Mouse (Mus musculus) thymus, adult 2 months (tissue): Measurements from ENCODE around the gene Fgfr2. TPM values are rescaled to one million over a fixed set of nuclear protein-coding genes. Genes with fewer than 3 reads are reported as not detected.

ENCODE experiments used
- DNase-seq: peaks from one replicate; pipeline ENCODE4 v3.0.0; 2021
- H3K27ac ChIP-seq: fragments of 200-500 bp; 2 replicates; pipeline ENCODE4 v1.5.1; 2012; ENCODE audit warnings: low read length, control low read depth; ENCODE audit not compliant: control insufficient read depth, insufficient read depth
- H3K27me3 ChIP-seq: fragments of 200-500 bp; 2 replicates; pipeline ENCODE4 v1.6.1; 2012; ENCODE audit warnings: mild to moderate bottlenecking, low read length, moderate library complexity, mixed read lengths; ENCODE audit not compliant: control insufficient read depth, insufficient read depth
- H3K36me3 ChIP-seq: fragments of 200-500 bp; 2 replicates; pipeline ENCODE4 v1.6.1; 2012; ENCODE audit warnings: mild to moderate bottlenecking, low read length, moderate library complexity; ENCODE audit not compliant: control insufficient read depth, insufficient read depth
- H3K4me1 ChIP-seq: fragments of 200-500 bp; replicated peaks from 2 replicates; pipeline ENCODE4 v1.6.1; 2012; ENCODE audit warnings: low read length; ENCODE audit not compliant: control insufficient read depth, insufficient read depth
- H3K4me3 ChIP-seq: fragments of 200-500 bp; 2 replicates; pipeline ENCODE4 v1.5.1; 2012; ENCODE audit warnings: mild to moderate bottlenecking, low read length, control low read depth, moderate library complexity; ENCODE audit not compliant: control insufficient read depth, insufficient read depth
- CTCF ChIP-seq: fragments of 200-500 bp; IDR thresholded peaks from 2 replicates; pipeline ENCODE4 v1.5.1; 2012; ENCODE audit warnings: mild to moderate bottlenecking, control low read depth, low read length, moderate library complexity, borderline replicate concordance; ENCODE audit not compliant: control insufficient read depth, poor library complexity, insufficient read depth; ENCODE audit errors: extremely low read depth
- POLR2A ChIP-seq: fragments of 200-500 bp; IDR thresholded peaks from 2 replicates; pipeline ENCODE4 v1.6.1; 2012; ENCODE audit warnings: mild to moderate bottlenecking, low read length, control low read depth, moderate library complexity; ENCODE audit not compliant: control insufficient read depth, poor library complexity, insufficient read depth; ENCODE audit errors: extremely low read depth
- WGBS: fragments of 180-500 bp; shearing (Covaris S2); methylation state at CpG from one replicate; pipeline ENCODE4 v1.1.7; 2018; 5-methylcytosine and 5-hydroxymethylcytosine counted together
- polyA plus RNA-seq: library from polyadenylated mRNA; depleted of rRNA; stranded (reverse); fragments of >200 nt; gene quantifications from 2 replicates; pipeline ENCODE4 v1.2.3, GENCODE M21; 2012

Fgfr2 gene
- polyA plus RNA-seq, 1 experiment = 12.1 TPM

- H3K4me1 ChIP-seq = peaks cover 19% of the 10 kb centered on the region
- DNase-seq = no peak
- H3K4me3 ChIP-seq = no peak overlapping the region
- H3K27ac ChIP-seq = no peak overlapping the region
- TF ChIP-seq POLR2A = no peak
- TF ChIP-seq CTCF = no peak
- H3K36me3 ChIP-seq = no peaks in the 10 kb centered on the region
- 92% methylated on average over 14 of the region's 14 CpGs for WGBS
- no peaks in the 10 kb centered on the region for H3K27me3 ChIP-seq
Measured at GRCm38 (mm10) chr7:132339041-132339839, 783.9 kb downstream of the Fgfr2 start.

GRCm38 (mm10) chr7:132338350-132338749 is 784.8 kb downstream of the Fgfr2 start:
- Histone ChIP-seq H3K4me3 (no peak overlapping the region), H3K36me3 (no peaks in the 10 kb centered on the region), H3K27me3 (no peaks in the 10 kb centered on the region), H3K27ac (no peak overlapping the region), H3K4me1 (peaks cover 23% of the 10 kb centered on the region)
- TF ChIP-seq POLR2A = no peak
- TF ChIP-seq CTCF = no peak
- 91% methylated on average over 6 of the region's 6 CpGs for WGBS
- DNase-seq = no peak

- DNase-seq = no peak
- Histone ChIP-seq H3K4me3 (no peak overlapping the region), H3K27ac (no peak overlapping the region), H3K36me3 (no peaks in the 10 kb centered on the region), H3K27me3 (no peaks in the 10 kb centered on the region), H3K4me1 (peaks cover 23% of the 10 kb centered on the region)
- TF ChIP-seq POLR2A = no peak
- TF ChIP-seq CTCF = no peak
- WGBS = 95% methylated on average over 11 of the region's 11 CpGs
Measured at GRCm38 (mm10) chr7:132337268-132337917, 785.8 kb downstream of the Fgfr2 start.

- H3K4me3 ChIP-seq = no peak overlapping the region
- DNase-seq = no peak
- WGBS = 17% methylated on average over 3 of the region's 3 CpGs
- H3K27me3 ChIP-seq = no peaks in the 10 kb centered on the region
- H3K36me3 ChIP-seq = no peaks in the 10 kb centered on the region
- H3K4me1 ChIP-seq = peaks cover 23% of the 10 kb centered on the region
- no peak for TF ChIP-seq POLR2A
- TF ChIP-seq CTCF = no peak
- no peak overlapping the region for H3K27ac ChIP-seq
Measured at GRCm38 (mm10) chr7:132336781-132337180, 786.4 kb downstream of the Fgfr2 start.

GRCm38 (mm10) chr7:132335367-132335766 is 787.8 kb downstream of the Fgfr2 start:
- Histone ChIP-seq H3K4me1 (peaks cover 23% of the 10 kb centered on the region), H3K27me3 (no peaks in the 10 kb centered on the region), H3K4me3 (no peak overlapping the region), H3K36me3 (no peaks in the 10 kb centered on the region), H3K27ac (peak overlapping the region; percentile 73; the same call in 1 of the 2 replicates)
- TF ChIP-seq POLR2A = no peak
- no peak for TF ChIP-seq CTCF
- 8% methylated on average over 4 of the region's 4 CpGs for WGBS
- peak; percentile 48 for DNase-seq

GRCm38 (mm10) chr7:132333078-132333477 is 790.1 kb downstream of the Fgfr2 start:
- Histone ChIP-seq H3K27me3 (no peaks in the 10 kb centered on the region), H3K4me1 (peaks cover 25% of the 10 kb centered on the region), H3K27ac (no peak overlapping the region), H3K4me3 (no peak overlapping the region), H3K36me3 (no peaks in the 10 kb centered on the region)
- no peak for DNase-seq
- WGBS = 33% methylated on average over 1 of the region's 1 CpGs
- TF ChIP-seq POLR2A = no peak
- TF ChIP-seq CTCF = no peak
